Mouse (Mus musculus) thymus, adult 2 months (tissue): ENCODE results near the gene Trim31. TPM values are rescaled to one million over a fixed set of nuclear protein-coding genes. Genes with fewer than 3 reads are reported as not detected.

Experiments used
- DNase-seq: peaks from one replicate; pipeline ENCODE4 v3.0.0; 2021
- H3K27ac ChIP-seq: fragments of 200-500 bp; 2 replicates; pipeline ENCODE4 v1.5.1; 2012; ENCODE audit warnings: low read length, control low read depth; ENCODE audit not compliant: control insufficient read depth, insufficient read depth
- H3K27me3 ChIP-seq: fragments of 200-500 bp; 2 replicates; pipeline ENCODE4 v1.6.1; 2012; ENCODE audit warnings: mild to moderate bottlenecking, low read length, moderate library complexity, mixed read lengths; ENCODE audit not compliant: control insufficient read depth, insufficient read depth
- H3K36me3 ChIP-seq: fragments of 200-500 bp; 2 replicates; pipeline ENCODE4 v1.6.1; 2012; ENCODE audit warnings: mild to moderate bottlenecking, low read length, moderate library complexity; ENCODE audit not compliant: control insufficient read depth, insufficient read depth
- H3K4me1 ChIP-seq: fragments of 200-500 bp; replicated peaks from 2 replicates; pipeline ENCODE4 v1.6.1; 2012; ENCODE audit warnings: low read length; ENCODE audit not compliant: control insufficient read depth, insufficient read depth
- H3K4me3 ChIP-seq: fragments of 200-500 bp; 2 replicates; pipeline ENCODE4 v1.5.1; 2012; ENCODE audit warnings: mild to moderate bottlenecking, low read length, control low read depth, moderate library complexity; ENCODE audit not compliant: control insufficient read depth, insufficient read depth
- CTCF ChIP-seq: fragments of 200-500 bp; IDR thresholded peaks from 2 replicates; pipeline ENCODE4 v1.5.1; 2012; ENCODE audit warnings: mild to moderate bottlenecking, control low read depth, low read length, moderate library complexity, borderline replicate concordance; ENCODE audit not compliant: control insufficient read depth, poor library complexity, insufficient read depth; ENCODE audit errors: extremely low read depth
- POLR2A ChIP-seq: fragments of 200-500 bp; IDR thresholded peaks from 2 replicates; pipeline ENCODE4 v1.6.1; 2012; ENCODE audit warnings: mild to moderate bottlenecking, low read length, control low read depth, moderate library complexity; ENCODE audit not compliant: control insufficient read depth, poor library complexity, insufficient read depth; ENCODE audit errors: extremely low read depth
- WGBS: fragments of 180-500 bp; shearing (Covaris S2); methylation state at CpG from one replicate; pipeline ENCODE4 v1.1.7; 2018; 5-methylcytosine and 5-hydroxymethylcytosine counted together
- polyA plus RNA-seq: library from polyadenylated mRNA; depleted of rRNA; stranded (reverse); fragments of >200 nt; gene quantifications from 2 replicates; pipeline ENCODE4 v1.2.3, GENCODE M21; 2012; rRNA removed

Trim31 gene
- 0.31 and 0.38 TPM in 2 replicates for polyA plus RNA-seq

GRCm38 (mm10) chr17:36897552-36898205, at the start of gene Trim31:
Gene Trim31 (plus strand): TSS chr17:36898118.
- Histone ChIP-seq H3K36me3 (no peaks in the 10 kb centered on the region), H3K27ac (no peak within 1 kb of the TSS), H3K27me3 (no peaks in the 10 kb centered on the region), H3K4me1 (no peaks in the 10 kb centered on the region), H3K4me3 (no peak within 1 kb of the TSS)
- DNase-seq, result no peak
- WGBS, result 82% methylated on average over 6 of the region's 6 CpGs
- no peak for TF ChIP-seq POLR2A
- TF ChIP-seq CTCF, result no peak

GRCm38 (mm10) chr17:36848911-36849310, 49.0 kb upstream of the Trim31 start:
- Histone ChIP-seq H3K4me3 (no peak overlapping the region), H3K36me3 (no peaks in the 10 kb centered on the region), H3K27me3 (no peaks in the 10 kb centered on the region), H3K4me1 (peaks cover 4% of the 10 kb centered on the region), H3K27ac (no peak overlapping the region)
- WGBS, result 83% methylated on average over 5 of the region's 5 CpGs
- DNase-seq, result no peak
- no peak for TF ChIP-seq POLR2A
- no peak for TF ChIP-seq CTCF

GRCm38 (mm10) chr17:36849992-36850391, 47.9 kb upstream of the Trim31 start:
- DNase-seq, result no peak
- 93% methylated on average over 2 of the region's 2 CpGs for WGBS
- Histone ChIP-seq H3K4me3 (no peak overlapping the region), H3K4me1 (no peaks in the 10 kb centered on the region), H3K27ac (no peak overlapping the region), H3K27me3 (no peaks in the 10 kb centered on the region), H3K36me3 (no peaks in the 10 kb centered on the region)
- no peak for TF ChIP-seq CTCF
- no peak for TF ChIP-seq POLR2A

GRCm38 (mm10) chr17:36851200-36851599, 46.7 kb upstream of the Trim31 start:
- TF ChIP-seq CTCF (no peak), POLR2A (no peak)
- H3K27ac ChIP-seq, result no peak overlapping the region
- H3K36me3 ChIP-seq, result no peaks in the 10 kb centered on the region
- DNase-seq, result no peak
- H3K27me3 ChIP-seq, result no peaks in the 10 kb centered on the region
- H3K4me1 ChIP-seq, result no peaks in the 10 kb centered on the region
- 95% methylated on average over 5 of the region's 5 CpGs for WGBS
- H3K4me3 ChIP-seq, result no peak overlapping the region

- Histone ChIP-seq H3K4me3 (no peak overlapping the region), H3K27ac (no peak overlapping the region), H3K4me1 (no peaks in the 10 kb centered on the region), H3K27me3 (no peaks in the 10 kb centered on the region), H3K36me3 (no peaks in the 10 kb centered on the region)
- no peak for DNase-seq
- 88% methylated on average over 5 of the region's 5 CpGs for WGBS
- no peak for TF ChIP-seq CTCF
Observed at GRCm38 (mm10) chr17:36851627-36852026, 46.3 kb upstream of the Trim31 start.

GRCm38 (mm10) chr17:36855484-36855883, 42.4 kb upstream of the Trim31 start:
- 97% methylated on average over 3 of the region's 3 CpGs for WGBS
- no peak overlapping the region for H3K27ac ChIP-seq
- TF ChIP-seq POLR2A (no peak), CTCF (no peak)
- no peaks in the 10 kb centered on the region for H3K27me3 ChIP-seq
- no peaks in the 10 kb centered on the region for H3K4me1 ChIP-seq
- H3K4me3 ChIP-seq, result no peak overlapping the region
- H3K36me3 ChIP-seq, result no peaks in the 10 kb centered on the region
- DNase-seq, result no peak

GRCm38 (mm10) chr17:36856236-36856635, 41.7 kb upstream of the Trim31 start:
- H3K27me3 ChIP-seq, result no peaks in the 10 kb centered on the region
- H3K4me3 ChIP-seq, result no peak overlapping the region
- TF ChIP-seq POLR2A, result no peak
- TF ChIP-seq CTCF, result no peak
- no peak for DNase-seq
- no peaks in the 10 kb centered on the region for H3K4me1 ChIP-seq
- H3K27ac ChIP-seq, result no peak overlapping the region
- WGBS, result 98% methylated on average over 4 of the region's 4 CpGs
- H3K36me3 ChIP-seq, result no peaks in the 10 kb centered on the region
